Mouse (Mus musculus) right cerebral cortex, postnatal 25 days (tissue): ENCODE results near the gene A630076J17Rik.

Source experiments
- DNase-seq: peaks from one replicate; pipeline ENCODE4 v3.0.0; 2022

The A630076J17Rik gene

GRCm38 (mm10) chr3:107230527-107230926 lies at the start of gene A630076J17Rik:
TSS of gene A630076J17Rik (plus strand) at chr3:107230614.
- no peak for DNase-seq

GRCm38 (mm10) chr3:107180860-107181259 lies 49.6 kb upstream of the A630076J17Rik start:
- DNase-seq: no peak

GRCm38 (mm10) chr3:107182756-107183155 lies 47.7 kb upstream of the A630076J17Rik start, which contains the start of gene Kcna10:
TSS of gene Kcna10 (plus strand) at chr3:107183056.
- no peak for DNase-seq

DNA sequence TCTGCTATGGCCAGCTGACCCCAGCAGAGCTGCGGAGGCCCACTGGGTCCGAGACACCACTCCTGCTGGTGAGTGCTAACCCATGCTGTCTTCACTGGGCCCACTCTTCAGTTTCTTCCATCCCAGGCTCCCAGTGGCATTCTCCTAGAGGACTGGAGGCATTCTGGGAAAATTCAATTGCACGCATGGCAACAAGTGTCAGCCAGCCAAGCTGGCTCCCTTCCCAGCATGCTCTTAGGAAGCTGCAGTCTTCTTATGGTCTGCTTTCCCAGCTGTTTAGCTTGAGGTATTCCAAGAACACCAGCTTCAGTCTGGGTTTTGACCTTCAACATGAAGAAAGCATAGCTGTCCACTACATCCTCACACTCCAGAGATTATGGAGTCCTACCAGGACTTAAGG lies 47.2 kb upstream of the A630076J17Rik start:
- DNase-seq: no peak

- DNase-seq: no peak
Measured at GRCm38 (mm10) chr3:107185597-107185996, 44.8 kb upstream of the A630076J17Rik start.

DNA sequence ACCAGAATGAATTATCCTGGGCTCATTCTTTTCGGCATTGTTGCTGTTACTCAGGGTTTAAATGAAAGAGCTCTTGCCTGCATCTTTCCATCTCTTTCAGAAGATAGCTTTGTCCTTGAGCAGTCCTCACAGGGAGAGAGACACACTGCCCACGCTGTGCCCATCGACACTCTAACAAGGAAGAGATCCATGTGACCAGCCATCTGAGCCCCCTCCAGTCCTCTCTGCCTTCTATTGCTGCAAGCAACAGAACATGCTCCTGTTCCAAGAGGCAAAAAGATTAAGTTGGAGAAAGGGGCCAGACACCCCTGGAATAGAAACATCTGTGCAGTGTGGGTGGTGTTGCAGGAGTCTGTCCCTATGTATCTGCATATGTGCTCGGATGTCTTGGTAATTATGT lies 43.4 kb upstream of the A630076J17Rik start:
- no peak for DNase-seq

- DNase-seq: peak; percentile 57
Measured at GRCm38 (mm10) chr3:107188226-107188899, 42.1 kb upstream of the A630076J17Rik start.

DNA sequence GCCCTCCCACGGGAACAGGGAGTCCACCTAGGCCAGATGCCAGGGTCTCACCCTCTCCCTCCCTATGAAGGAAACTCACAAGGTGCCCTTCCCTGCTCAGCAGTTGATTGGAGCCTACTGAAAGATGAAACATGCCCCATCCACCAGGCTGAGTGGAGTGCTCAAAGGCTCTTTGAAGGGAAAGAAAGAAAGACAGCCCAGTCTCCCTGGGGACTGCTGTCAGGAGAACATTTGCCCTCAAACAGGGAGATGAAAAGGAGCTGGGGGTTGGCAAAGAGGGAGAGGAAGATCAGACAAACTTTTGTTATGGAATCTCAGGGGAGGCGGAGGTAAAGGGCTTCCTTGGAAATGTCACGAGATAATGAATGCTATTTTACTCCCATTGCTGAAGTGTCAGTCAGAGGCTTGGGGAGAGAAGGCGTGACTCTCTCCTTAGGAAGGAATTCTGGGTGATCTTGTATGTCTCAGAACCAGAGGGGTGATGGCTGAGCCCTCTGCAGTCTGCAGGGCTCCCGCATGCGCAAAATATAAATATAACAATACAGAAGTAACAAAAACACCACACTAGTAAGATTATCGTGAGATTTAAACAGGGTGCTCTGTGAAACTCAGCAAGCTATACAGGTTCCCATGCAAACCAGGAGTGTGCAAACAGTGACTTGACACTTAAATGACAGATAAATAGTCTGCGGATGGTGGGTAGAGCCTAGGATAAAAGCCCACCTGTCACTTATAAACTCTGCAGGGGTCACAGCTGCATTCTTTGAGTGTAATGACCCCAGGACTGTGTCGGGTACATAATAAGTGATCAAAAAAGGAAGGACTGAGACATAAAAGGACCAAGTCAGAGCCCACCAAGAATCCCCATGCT lies 28.9 kb upstream of the A630076J17Rik start:
- DNase-seq: no peak

GRCm38 (mm10) chr3:107204413-107204812 lies 26.0 kb upstream of the A630076J17Rik start:
- no peak for DNase-seq

DNA sequence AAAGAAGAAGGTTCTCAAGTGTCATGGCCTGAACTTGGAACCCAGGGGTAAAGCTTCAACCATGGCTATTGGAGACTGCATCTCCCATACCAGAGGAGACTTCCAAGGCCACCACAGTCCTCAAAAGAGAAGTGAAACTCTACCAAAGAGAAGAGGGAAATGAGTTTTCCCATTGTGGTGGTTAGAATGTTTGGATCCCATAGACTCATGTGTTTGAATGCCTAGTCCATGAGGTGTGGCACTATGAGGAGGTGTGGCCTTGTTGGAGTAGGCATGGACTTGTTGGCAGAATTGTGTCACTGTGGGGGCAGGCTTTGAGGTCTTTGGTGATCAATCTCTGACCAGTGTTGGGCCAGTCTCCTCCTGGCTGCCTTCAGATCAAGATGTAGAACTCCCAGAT lies 25.2 kb upstream of the A630076J17Rik start:
- no peak for DNase-seq

- DNase-seq: peak; percentile 60
Measured at GRCm38 (mm10) chr3:107205994-107206393, 24.4 kb upstream of the A630076J17Rik start.

DNA sequence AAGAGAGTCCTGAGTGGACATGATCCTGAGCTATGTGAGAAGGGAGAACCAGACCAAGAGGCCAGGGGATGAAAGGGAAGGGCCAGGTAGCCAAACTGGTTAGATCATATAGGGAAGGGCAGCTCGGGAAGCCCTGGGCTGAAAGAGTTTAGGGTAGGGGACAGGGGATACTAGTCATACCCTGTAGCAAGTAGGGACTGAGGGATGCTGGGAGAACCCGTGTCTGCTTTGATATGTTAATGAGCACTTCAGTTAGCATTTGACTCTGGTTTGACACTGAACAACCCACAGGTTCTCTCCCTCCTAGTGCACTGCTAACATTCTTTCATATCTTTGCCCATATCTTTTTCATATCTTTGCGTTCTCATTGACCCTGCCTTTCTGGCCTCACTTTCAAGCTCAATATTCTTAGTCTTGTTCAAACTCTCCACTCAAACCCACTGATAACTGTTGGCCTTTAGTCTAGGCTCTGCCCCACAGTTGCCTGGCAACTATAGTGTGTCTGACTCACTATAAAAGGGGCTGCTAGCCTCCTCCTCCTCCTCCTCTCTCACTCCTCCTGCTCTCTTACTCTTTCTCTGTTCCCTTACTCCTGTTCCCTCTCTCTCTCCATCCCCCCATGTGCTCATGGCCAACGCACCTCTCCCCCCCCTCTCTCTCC lies 23.8 kb upstream of the A630076J17Rik start:
- no peak for DNase-seq

GRCm38 (mm10) chr3:107207625-107208253 lies 22.7 kb upstream of the A630076J17Rik start:
- no peak for DNase-seq

DNA sequence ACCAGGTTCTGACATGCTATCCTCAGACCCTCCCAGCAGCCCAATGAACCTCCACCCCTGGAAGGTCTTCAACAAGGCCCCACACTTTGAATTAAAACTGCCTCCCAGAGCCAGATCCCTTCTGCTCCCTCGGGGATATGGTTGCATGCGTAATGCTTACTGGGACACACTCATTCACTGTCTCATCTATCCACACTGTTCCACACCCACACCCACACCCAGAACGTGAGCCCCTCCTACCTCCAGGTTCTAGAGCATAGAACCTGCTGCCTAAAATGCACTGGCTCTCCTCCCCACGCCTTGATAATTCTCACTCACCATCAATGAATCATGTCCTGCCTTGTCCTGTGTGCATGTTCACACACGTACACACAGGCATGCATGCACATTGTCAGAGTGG lies 15.8 kb upstream of the A630076J17Rik start:
- no peak for DNase-seq

GRCm38 (mm10) chr3:107216400-107217100 lies 13.9 kb upstream of the A630076J17Rik start:
- DNase-seq: no peak

DNA sequence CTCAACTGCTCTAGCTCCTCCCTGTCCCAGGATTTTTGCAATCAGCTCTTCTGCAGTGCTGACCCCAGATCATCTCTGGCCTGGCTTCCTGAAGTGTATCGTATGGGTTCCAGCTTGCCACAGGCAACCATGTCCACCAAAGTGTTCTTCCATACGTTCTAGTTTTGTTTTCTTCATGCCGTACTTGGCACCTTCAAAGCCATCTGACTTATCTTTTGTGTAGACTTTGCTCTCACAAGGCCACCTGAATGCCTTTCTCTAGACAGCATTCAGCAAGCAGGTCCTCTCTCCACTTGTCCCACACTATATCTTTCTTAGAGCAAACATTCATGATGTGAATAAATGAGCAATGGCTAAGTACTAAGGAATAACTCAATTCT lies 13.3 kb upstream of the A630076J17Rik start:
- no peak for DNase-seq

DNA sequence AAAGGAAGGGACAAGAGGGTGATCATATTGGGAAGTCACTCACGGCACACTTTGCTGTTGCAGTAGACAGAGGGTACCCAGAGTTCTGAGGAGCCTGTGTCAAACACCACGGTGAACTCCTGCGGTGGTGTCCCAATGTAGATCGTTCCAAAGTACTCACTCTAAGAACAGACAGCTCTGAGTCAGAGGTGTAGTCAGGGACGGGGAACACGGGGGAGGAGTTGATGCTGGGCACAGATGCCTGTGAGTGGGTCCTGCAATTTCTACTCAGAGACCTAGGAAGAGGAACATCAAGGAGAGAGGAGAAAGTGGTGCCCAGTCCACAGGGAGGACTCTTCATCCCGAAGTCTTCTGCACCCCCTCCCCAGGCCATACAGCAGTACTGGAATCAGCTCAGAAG lies 11.8 kb upstream of the A630076J17Rik start:
- no peak for DNase-seq

GRCm38 (mm10) chr3:107221608-107222007 lies 8.8 kb upstream of the A630076J17Rik start, which contains the start of gene Cym:
TSS of gene Cym (minus strand) at chr3:107221732.
- no peak for DNase-seq

- no peak for DNase-seq
Measured at GRCm38 (mm10) chr3:107223230-107223629, 7.2 kb upstream of the A630076J17Rik start.

DNA sequence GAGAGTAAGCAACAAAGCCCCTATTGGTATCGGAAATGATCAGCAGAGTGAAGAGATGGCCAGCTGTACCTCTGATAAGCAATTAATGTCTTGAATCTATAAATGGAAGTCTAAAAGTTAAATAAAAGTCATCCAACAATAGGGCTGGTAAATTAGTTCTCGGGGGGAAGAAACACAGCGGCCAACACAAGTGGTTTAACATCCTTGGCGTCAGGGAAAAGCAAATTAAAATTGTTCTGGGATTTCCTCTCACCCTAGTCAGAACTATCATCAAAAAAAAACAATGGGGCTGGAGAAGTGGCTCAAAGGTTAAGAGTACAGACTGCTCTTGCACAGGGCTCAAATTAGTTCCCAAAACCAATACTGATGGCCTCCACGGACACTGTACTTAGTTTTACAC lies 4.6 kb upstream of the A630076J17Rik start:
- DNase-seq: no peak

GRCm38 (mm10) chr3:107229221-107229620 lies 1.2 kb upstream of the A630076J17Rik start:
- no peak for DNase-seq

DNA sequence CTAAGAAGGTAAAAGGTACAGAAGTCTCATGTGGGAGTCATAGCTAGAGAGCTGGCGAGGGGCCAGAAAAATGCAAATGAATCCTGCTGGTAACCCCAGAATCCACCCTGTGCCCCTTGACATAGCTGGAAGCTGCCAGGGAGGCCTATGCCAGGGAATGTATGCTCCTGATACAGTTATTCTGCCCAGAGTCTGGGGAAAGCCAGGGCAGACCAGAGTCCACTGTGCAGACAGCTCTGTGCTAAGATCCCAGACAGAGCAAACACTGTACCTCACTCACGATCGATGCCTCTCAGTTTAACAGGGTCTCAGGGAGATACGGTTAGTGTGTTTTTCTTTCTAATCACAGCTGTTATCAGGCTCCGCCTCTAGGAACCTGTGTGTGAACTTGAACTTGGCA lies 592 bp upstream of the A630076J17Rik start:
- DNase-seq: no peak
